Mouse (Mus musculus) layer of hippocampus, postnatal 25 days (tissue): ENCODE results near the gene Psd. TPM values are rescaled to one million over a fixed set of nuclear protein-coding genes. Genes with fewer than 3 reads are reported as not detected.

Experiments used
- DNase-seq, 2 experiments: peaks; one replicate each; pipeline ENCODE4 v3.0.0; 2022; ENCODE audit warnings: mixed read lengths in 2 of 2, low spot score in 1 of 2; ENCODE audit errors: extremely low spot score in 1 of 2
- total RNA-seq, 2 experiments: library from RNA; stranded (reverse); gene quantifications; 2 replicates each; pipeline ENCODE4 v1.2.3; 2021

Psd gene
- total RNA-seq, 2 experiments from 2014 or later: 765 to 790 TPM

GRCm38 (mm10) chr19:46308706-46309435, 18.1 kb downstream of the Psd start:
- peak; percentile 82 to 94 for DNase-seq

GRCm38 (mm10) chr19:46308303-46308702, 18.7 kb downstream of the Psd start:
- no peak for DNase-seq

- DNase-seq: no peak
Observed at GRCm38 (mm10) chr19:46307781-46308180, 19.2 kb downstream of the Psd start.

GRCm38 (mm10) chr19:46306751-46307289, 20.1 kb downstream of the Psd start:
- no peak for DNase-seq

GRCm38 (mm10) chr19:46306268-46306610, 20.7 kb downstream of the Psd start:
- no peak for DNase-seq

- no peak for DNase-seq
Observed at GRCm38 (mm10) chr19:46305432-46306267, 21.3 kb downstream of the Psd start.

GRCm38 (mm10) chr19:46304908-46305333, 22.0 kb downstream of the Psd start:
- DNase-seq: no peak

GRCm38 (mm10) chr19:46304216-46304841, 22.6 kb downstream of the Psd start, which contains the start of gene Nfkb2:
Nfkb2 (plus strand) TSS chr19:46304320.
- DNase-seq: peak; percentile 54 to 82

DNA sequence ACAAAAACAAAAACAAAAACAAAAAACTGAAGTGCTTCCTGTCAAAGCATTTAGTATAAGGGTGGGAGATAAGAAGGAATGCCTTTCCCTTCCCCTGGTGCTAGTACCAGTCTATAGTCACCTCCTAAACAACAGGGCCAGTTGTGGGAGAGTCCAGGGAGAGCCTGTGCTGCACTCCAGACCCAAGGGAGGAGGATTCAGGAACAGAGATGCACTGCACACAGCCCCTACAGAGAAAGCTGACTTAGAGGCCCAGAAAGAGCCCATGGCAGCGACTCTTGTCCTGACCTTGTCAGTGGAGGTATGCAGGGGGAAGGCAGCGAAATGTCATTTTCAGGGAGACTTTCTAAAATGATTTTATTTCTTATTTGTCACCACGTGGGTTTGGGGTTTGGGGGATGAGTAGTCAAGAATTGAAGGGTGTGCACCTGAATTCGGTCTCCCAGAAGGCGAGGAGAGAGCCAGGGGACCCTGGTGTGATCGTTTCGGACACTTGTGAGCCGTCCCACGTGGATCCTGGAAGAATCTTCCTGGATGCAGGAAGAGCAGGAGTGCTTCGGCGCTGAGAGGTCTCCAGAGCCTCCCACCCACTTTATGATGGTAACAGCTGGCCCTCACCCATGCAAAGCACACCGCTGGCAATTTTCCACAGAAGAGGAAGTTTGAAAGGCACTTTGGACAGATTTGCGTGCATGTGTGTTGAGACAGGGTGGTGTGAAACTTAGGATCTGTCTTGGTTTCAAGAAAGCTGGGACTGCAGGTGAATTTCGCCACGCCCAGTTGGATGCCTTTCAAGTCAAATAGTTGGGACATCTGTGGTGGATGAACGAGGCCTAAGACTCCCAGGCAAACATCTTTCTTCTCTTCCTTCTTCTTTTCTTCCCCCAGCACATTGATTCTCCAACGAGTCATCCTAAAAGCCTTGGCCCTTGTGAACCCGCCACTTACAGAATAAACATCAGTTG, 23.4 kb downstream of the Psd start:
- DNase-seq: no peak

GRCm38 (mm10) chr19:46302551-46302950, 24.4 kb downstream of the Psd start:
- DNase-seq: no peak

DNA sequence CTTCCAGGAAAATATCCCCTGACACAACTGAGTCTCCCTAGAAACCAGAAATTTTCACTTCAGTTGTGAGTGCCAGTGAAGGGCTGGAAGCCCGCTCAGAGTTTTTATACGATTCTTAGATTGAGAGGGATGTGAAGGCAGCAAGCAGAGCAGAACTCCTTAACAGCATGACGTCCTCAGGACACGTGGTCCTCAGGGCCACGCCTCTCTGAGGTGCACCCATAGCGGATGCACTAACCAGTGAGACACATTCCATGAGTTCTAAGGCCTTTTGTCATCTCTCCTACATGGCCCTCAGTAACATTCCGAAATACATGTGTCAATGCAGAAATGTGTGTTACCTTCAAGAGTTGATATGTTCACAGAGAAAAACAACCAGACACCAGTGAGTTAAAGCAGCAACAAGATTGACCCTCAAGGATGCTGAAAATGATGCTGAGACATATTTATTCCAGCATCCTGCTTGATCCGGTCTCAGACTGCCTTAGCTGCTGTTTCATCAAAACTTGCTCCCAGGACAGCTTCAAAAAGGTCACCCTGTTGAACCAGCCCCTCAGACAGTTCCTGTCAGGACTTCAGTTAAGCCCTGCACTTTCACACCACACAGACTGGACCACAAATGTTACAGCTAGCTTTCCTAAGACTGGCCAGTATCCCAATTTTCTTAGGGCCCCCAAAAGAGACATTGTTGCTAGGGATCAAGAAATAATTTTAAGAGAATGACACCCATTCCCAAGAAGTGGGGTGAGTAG, 26.5 kb downstream of the Psd start:
- no peak for DNase-seq

- no peak for DNase-seq
Observed at GRCm38 (mm10) chr19:46296938-46297337, 30.0 kb downstream of the Psd start.

GRCm38 (mm10) chr19:46290535-46291105, 36.3 kb downstream of the Psd start:
- no peak for DNase-seq

DNA sequence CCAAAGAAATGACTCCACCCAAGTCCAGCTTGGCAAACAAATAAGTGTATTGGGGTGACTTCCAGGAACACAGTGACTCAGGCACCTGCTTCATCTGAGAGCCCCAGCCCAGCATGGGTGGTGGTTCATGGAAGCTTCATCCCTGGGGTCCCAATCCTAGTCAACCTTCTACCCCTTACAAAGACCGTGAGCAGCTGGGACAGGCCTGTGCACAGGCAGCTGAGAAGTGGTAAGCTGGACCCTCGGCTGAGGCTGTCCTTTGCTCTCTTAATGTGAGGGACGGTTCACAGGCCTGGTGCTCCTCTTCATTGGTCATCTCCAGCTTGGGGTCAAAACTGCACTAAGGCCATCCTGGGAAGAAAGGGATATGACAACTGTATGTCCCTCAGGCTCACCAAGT, 39.4 kb downstream of the Psd start:
- no peak for DNase-seq

DNA sequence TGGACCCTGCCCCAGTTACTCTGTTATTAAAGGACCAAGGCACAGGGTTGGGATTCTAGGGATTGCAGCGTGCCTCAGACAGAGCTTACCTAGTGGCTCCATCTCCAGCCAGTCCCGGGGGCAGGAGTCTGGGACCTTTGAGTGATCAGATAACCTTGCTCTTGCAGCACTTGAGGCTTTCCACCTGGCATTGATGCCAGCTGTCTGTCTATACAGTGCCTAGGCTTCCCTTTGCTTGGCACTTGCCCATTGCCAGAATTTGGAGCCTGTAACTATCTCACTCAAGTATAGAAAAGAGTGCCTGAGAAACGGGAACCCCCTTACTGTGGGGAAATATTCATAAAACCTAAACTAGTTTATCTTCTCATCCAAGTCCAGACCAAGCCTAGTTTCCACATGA, 40.0 kb downstream of the Psd start:
- DNase-seq: no peak

GRCm38 (mm10) chr19:46286047-46286446, 40.9 kb downstream of the Psd start:
- DNase-seq: no peak

- DNase-seq: no peak
Observed at GRCm38 (mm10) chr19:46285631-46286030, 41.3 kb downstream of the Psd start.

- no peak for DNase-seq
Observed at GRCm38 (mm10) chr19:46284686-46285085, 42.3 kb downstream of the Psd start.
